Mouse (Mus musculus) G1E (cell line): ENCODE measurements around the gene P4ha3. TPM values are rescaled to one million over a fixed set of nuclear protein-coding genes. Genes with fewer than 3 reads are reported as not detected.

Source experiments
- ATAC-seq: 2 replicates; pipeline ENCODE4 v1.8.0; 2016; ENCODE audit warnings: mild to moderate bottlenecking; ENCODE audit not compliant: insufficient number of reproducible peaks, poor library complexity, low FRiP score, severe bottlenecking; ENCODE audit errors: extremely low read depth
- DNase-seq: peaks from one replicate; pipeline ENCODE4 v3.0.0; 2012; ENCODE audit warnings: low spot score
- H3K27me3 ChIP-seq: 2 replicates; pipeline ENCODE4 v1.6.1; 2012; ENCODE audit warnings: mild to moderate bottlenecking, low read length, inconsistent platforms; ENCODE audit not compliant: insufficient read depth
- H3K36me3 ChIP-seq: replicated peaks from 2 replicates; pipeline ENCODE3; 2012; ENCODE audit warnings: mild to moderate bottlenecking, inconsistent platforms
- H3K4me1 ChIP-seq: 2 replicates; pipeline ENCODE4 v1.6.1; 2012; ENCODE audit warnings: low read depth, low read length, inconsistent platforms, mixed read lengths; ENCODE audit not compliant: insufficient read depth
- H3K4me3 ChIP-seq: 2 replicates; pipeline ENCODE4 v1.5.1; 2012; ENCODE audit warnings: low read depth, mild to moderate bottlenecking, inconsistent platforms, low read length, moderate library complexity, mixed read lengths
- H3K9me3 ChIP-seq: replicated peaks from 2 replicates; pipeline ENCODE4 v1.6.1; 2012; ENCODE audit warnings: inconsistent platforms
- CTCF ChIP-seq: IDR thresholded peaks from 2 replicates; pipeline ENCODE4 v1.5.1; 2012; ENCODE audit warnings: low read depth, low read length, inconsistent platforms, mixed read lengths
- GATA1 ChIP-seq: IDR thresholded peaks from 2 replicates; pipeline ENCODE4 v1.6.1; 2012; ENCODE audit warnings: borderline replicate concordance, low read length, inconsistent platforms, mixed read lengths
- GATA2 ChIP-seq: IDR thresholded peaks from 2 replicates; pipeline ENCODE4 v1.6.1; 2012; ENCODE audit warnings: low read depth, low read length, inconsistent platforms, borderline replicate concordance
- POLR2AphosphoS5 ChIP-seq: IDR thresholded peaks from 2 replicates; pipeline ENCODE4 v1.6.1; 2012; ENCODE audit warnings: low read depth, low read length, inconsistent platforms; ENCODE audit not compliant: insufficient replicate concordance
- TAL1 ChIP-seq: conservative IDR thresholded peaks from 2 replicates; pipeline ENCODE4 v1.6.1; 2012; ENCODE audit warnings: low read depth, low read length, inconsistent platforms, mixed read lengths
- polyA plus RNA-seq: library from polyadenylated mRNA; stranded (reverse); fragments of >175 nt; gene quantifications from 2 replicates; pipeline ENCODE4 v1.2.3, GENCODE M21; 2012
- total RNA-seq, 2 experiments: library from RNA; stranded (forward) in 1 of 2; stranded (reverse) in 1 of 2; fragments of 200-1000 nt in 1 of 2; fragments of >200 nt in 1 of 2; fragmentation: Nextera tagmentation in 1 of 2; gene quantifications; 2 replicates each; pipeline ENCODE4 v1.2.3; 2014 to 2017

Gene P4ha3
- total and polyA plus RNA-seq, 3 experiments = 0.16 TPM; not detected in 2

DNA sequence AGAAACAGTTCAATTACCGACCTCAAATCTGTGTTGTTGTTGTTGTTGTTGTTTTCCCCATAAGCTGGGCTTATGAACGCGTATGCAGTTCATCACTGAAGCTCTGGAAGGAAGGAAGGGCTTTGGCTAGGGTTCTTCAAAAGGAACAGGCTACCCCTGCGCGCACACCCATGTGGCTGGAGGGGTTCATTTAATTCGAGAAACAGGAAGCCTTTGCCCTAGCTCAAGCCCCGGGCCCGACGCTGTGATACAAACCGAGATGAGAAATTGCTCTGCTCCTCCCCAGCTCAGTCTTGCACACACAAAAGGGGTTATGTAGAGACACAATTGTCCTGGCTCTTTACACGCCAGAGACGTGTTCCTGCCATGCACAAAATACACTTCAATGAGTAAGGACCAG is 25.0 kb downstream of the P4ha3 start:
- H3K4me1 ChIP-seq = peaks cover 3% of the 10 kb centered on the region; the same call in 1 of the 2 replicates
- peaks cover 41% of the 10 kb centered on the region for H3K27me3 ChIP-seq
- H3K4me3 ChIP-seq = no peak overlapping the region
- no peaks in the 10 kb centered on the region for H3K36me3 ChIP-seq
- DNase-seq = no peak
- H3K9me3 ChIP-seq = no peaks in the 10 kb centered on the region
- TF ChIP-seq GATA1 (no peak), CTCF (no peak), GATA2 (no peak), POLR2AphosphoS5 (no peak), TAL1 (no peak)
- ATAC-seq = no peak

DNA sequence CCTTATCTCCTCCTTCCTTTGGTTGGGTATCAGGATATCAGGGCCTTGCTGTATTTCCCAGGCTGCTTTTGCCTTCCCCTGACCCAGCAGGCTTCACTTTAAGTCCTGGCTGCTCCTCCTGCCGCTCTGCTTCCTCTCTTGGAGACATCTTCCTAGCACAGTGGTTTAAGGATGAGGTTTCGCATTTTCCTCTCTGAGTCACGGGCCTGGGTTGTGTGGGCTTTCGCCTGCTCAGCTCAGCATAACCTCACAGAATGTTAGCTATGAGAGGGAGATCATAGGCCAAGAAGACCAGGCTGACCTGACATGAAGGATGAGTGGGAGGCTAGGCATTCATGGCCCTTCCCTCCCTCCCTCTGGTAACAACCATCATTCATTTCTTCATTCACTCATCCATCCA is 27.4 kb downstream of the P4ha3 start:
- Histone ChIP-seq H3K9me3 (no peaks in the 10 kb centered on the region), H3K36me3 (no peaks in the 10 kb centered on the region), H3K27me3 (peaks cover 32% of the 10 kb centered on the region), H3K4me3 (no peak overlapping the region), H3K4me1 (peaks cover 21% of the 10 kb centered on the region)
- no peak for DNase-seq
- no peak for TF ChIP-seq GATA1
- TF ChIP-seq CTCF = no peak
- no peak for TF ChIP-seq POLR2AphosphoS5
- TF ChIP-seq GATA2 = no peak
- no peak for TF ChIP-seq TAL1
- ATAC-seq = no peak

DNA sequence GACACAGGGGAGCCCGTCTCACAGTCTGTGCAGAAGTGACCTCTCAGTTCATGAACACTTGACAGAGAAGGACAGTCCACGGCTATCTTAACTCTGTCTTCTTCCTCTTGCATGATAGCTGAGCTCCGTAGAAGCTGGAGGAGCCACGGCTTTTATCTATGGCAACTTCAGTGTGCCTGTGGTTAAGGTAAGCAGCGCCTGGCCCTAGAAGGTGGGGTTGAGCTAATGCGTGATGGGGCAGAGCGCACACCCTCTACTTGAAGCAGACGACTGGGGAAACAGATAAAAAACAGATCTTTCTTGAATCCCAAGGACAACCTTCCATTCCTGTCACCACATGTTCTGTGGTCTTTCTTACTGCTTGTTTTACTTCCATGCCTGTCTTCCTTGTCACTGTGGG is 31.6 kb downstream of the P4ha3 start:
- peak; percentile 33 for TF ChIP-seq TAL1
- no peak for TF ChIP-seq GATA1
- Histone ChIP-seq H3K9me3 (no peaks in the 10 kb centered on the region), H3K4me1 (peaks cover 29% of the 10 kb centered on the region), H3K4me3 (no peak overlapping the region; the same call in 1 of the 2 replicates), H3K27me3 (peaks cover 18% of the 10 kb centered on the region), H3K36me3 (no peaks in the 10 kb centered on the region)
- DNase-seq (peak; percentile 10), ATAC-seq (no peak)

DNA sequence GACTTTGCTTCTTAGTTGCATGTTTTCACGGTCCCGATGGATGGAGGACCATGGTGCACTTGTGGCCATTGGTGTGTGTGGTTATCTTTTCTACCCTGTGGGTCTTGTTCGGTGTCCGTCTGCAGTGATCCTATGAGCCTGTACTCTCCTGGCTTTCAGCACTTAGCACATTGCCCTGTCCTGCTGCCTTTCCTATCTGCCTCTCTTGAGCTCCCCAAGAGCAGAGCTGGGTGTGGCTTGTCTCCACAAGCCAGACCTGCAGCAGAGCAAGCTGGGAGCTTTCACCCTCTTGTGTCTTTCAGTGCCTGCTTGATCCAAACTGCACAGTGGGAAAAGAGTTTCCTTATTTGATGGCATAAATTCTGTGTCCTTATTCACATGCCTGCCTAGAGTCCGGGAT is 32.2 kb downstream of the P4ha3 start:
- Histone ChIP-seq H3K36me3 (no peaks in the 10 kb centered on the region), H3K4me3 (no peak overlapping the region), H3K9me3 (no peaks in the 10 kb centered on the region), H3K4me1 (peaks cover 29% of the 10 kb centered on the region), H3K27me3 (peaks cover 18% of the 10 kb centered on the region)
- ATAC-seq (no peak), DNase-seq (no peak)
- TF ChIP-seq TAL1 (no peak), GATA1 (no peak), GATA2 (no peak), CTCF (no peak), POLR2AphosphoS5 (no peak)

DNA sequence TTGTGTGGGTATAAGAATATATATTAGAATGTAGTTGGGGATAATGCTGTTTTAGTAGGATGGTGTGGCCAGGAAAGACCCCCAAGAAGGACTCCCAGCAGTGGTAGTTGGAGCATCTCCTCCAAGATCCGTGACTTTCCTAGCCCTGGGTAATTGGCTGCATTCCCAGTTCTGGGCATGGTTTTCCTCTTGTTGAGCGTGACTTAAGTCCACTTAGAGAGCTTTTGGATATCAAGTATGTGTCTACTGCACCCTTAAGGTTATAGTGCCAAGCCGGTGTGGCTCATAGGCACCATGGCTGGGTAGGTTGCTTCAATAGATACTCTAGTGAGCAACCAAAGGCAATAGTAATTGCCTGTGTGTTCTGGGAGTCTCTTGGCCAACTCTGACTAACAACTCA is 38.4 kb downstream of the P4ha3 start:
- H3K27me3 ChIP-seq = peaks cover 9% of the 10 kb centered on the region
- DNase-seq (no peak), ATAC-seq (no peak)
- no peak overlapping the region for H3K4me3 ChIP-seq
- H3K9me3 ChIP-seq = no peaks in the 10 kb centered on the region
- no peaks in the 10 kb centered on the region for H3K4me1 ChIP-seq
- TF ChIP-seq CTCF = no peak
- TF ChIP-seq POLR2AphosphoS5 = no peak
- no peak for TF ChIP-seq GATA2
- no peak for TF ChIP-seq TAL1
- TF ChIP-seq GATA1 = no peak
- H3K36me3 ChIP-seq = peaks cover 41% of the 10 kb centered on the region

DNA sequence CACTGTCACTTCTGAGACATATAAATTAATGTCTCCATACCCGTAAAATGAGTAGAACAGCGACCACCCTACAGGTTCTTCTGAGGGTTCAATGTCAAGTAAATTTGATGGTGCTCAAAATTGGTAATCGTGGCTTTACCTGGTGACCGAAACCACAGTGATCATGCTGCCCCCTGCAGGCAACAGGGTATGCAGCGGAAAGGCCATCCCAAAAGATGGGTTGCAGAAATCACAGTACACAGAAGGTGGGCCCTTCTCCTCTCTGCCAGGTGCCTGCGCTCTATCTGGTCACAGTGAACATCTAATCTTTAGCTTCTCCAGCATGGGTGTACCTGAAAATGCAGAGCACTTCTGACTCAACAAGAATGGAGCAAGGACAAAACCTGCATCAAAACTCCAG is 40.2 kb downstream of the P4ha3 start:
- no peak overlapping the region for H3K4me3 ChIP-seq
- ATAC-seq (no peak), DNase-seq (no peak)
- no peaks in the 10 kb centered on the region for H3K9me3 ChIP-seq
- peaks cover 4% of the 10 kb centered on the region for H3K27me3 ChIP-seq
- no peaks in the 10 kb centered on the region for H3K4me1 ChIP-seq
- TF ChIP-seq GATA2 = no peak
- TF ChIP-seq TAL1 = no peak
- peak; percentile 30; the same call in 1 of the 2 replicates for TF ChIP-seq CTCF
- TF ChIP-seq GATA1 = no peak
- no peak for TF ChIP-seq POLR2AphosphoS5
- peaks cover 57% of the 10 kb centered on the region for H3K36me3 ChIP-seq
